Mouse (Mus musculus) liver, embryonic 14.5 days (tissue): ENCODE measurements around the gene Rnaseh2a.
A peak's percentile ranks its signal among the peaks of the same experiment; 100 is the strongest.

Experiments
- CTCF ChIP-seq: IDR thresholded peaks from 2 replicates; pipeline ENCODE4 v1.5.1; 2016; ENCODE audit warnings: antibody characterized with exemption, low read depth, control low read depth
- EP300 ChIP-seq: IDR thresholded peaks from 2 replicates; pipeline ENCODE4 v1.6.1; 2016; ENCODE audit warnings: antibody characterized with exemption, low read depth

- TF ChIP-seq EP300 (no peak), CTCF (peak; percentile 59)
Observed at GRCm38 (mm10) chr8:84946528-84947240, 22.9 kb downstream of the Rnaseh2a start, which contains the start of gene Rtbdn.
